Mouse (Mus musculus) spleen, adult 2 months (tissue): Measurements from ENCODE around the gene Cend1.

Source experiments
- CTCF ChIP-seq: fragments of 200-500 bp; IDR thresholded peaks from 2 replicates; pipeline ENCODE4 v1.5.1; 2011; ENCODE audit warnings: mild to moderate bottlenecking, inconsistent platforms; ENCODE audit not compliant: insufficient read depth, insufficient read length, insufficient replicate concordance; ENCODE audit errors: extremely low read depth
- POLR2A ChIP-seq: fragments of 200-500 bp; IDR thresholded peaks from 2 replicates; pipeline ENCODE4 v1.6.1; 2011; ENCODE audit warnings: low read depth, low read length, inconsistent platforms

DNA sequence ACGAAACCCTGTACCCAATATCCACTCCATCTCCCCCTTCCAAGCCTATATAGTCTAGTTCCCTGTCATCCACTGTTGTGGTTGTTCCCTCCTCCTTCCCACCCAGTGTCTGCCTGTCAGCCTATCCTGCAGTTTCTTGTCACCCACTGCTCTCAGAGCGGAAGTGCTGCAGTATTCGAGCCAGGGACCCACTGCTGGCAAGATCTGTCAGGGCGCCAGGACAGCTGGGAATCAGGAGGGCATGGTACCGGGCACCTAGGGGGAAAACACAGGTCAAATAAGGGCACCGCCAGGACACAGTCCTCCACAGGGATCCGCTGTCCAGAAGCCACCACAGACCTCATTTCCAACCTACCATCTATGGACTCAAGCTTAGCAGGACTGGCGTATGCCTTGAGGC, 18.7 kb downstream of the Cend1 start:
- no peak for TF ChIP-seq CTCF
- no peak for TF ChIP-seq POLR2A
